Mouse (Mus musculus) c-Kit-negative CD71-positive TER-119-positive erythroid progenitor cells, embryonic 14.5 days (primary cell): ENCODE measurements around the gene Rtn2.
A peak's percentile ranks its signal among the peaks of the same experiment; 100 is the strongest.

Experiments used
- DNase-seq: peaks from one replicate; pipeline ENCODE4 v3.0.0-alpha.2; 2013; ENCODE audit warnings: low read depth, low spot score

Gene Rtn2

GRCm38 (mm10) chr7:19344237-19344847 is 61.9 kb downstream of the Rtn2 start, which contains the start of gene Ercc1:
TSS of gene Ercc1 (plus strand) at chr7:19344778.
- no peak for DNase-seq

GRCm38 (mm10) chr7:19344938-19345471 is 62.6 kb downstream of the Rtn2 start:
- DNase-seq, result peak; percentile 95
